Mouse (Mus musculus) kidney, postnatal 14 days (tissue): Measurements from ENCODE around the gene Sectm1b.

Experiments
- DNase-seq: peaks from one replicate; pipeline ENCODE4 v3.0.0; 2022; ENCODE audit warnings: mixed read lengths

Sectm1b gene

DNA sequence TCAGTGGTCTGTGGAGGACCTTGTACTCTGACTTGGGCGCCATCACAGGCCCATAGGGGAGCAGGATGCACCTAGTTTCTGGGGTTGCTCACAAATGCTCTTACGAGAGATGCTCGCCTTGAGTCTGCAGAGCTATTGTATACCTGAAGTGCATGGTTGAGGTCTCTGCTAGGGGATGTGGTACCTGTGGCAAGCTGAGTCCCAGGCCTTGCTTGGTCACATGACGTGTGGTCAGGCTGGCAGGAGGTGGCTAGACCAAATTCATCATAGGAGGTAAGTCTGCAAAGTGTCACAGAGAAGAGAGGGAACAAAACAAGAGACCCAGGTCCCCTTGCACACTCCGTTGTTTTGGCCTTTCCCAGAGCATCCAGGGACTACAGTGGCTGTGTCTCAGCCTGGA, 43.9 kb downstream of the Sectm1b start:
- DNase-seq = no peak

- peak; percentile 84 for DNase-seq
Measured at GRCm38 (mm10) chr11:121017703-121018102, 45.7 kb downstream of the Sectm1b start.

DNA sequence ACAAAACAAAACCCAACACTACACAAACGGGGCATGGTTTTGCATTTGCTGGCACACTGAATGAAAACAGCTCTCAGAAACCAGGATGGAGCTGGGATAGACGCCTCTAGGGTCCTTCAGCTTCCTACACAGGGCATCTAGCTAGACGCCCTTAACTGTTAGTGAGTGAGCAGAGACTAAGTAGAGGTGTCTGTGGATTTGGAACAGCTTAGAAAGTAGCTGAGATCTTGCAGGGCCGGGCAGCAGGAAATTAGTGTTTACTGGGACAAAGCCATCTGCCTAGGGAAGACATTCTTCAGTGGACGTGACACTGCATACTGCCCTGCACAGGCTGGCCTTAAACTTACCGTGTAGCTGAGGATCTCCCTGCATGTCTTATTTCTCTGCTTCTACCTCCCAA, 47.9 kb downstream of the Sectm1b start:
- no peak for DNase-seq

DNA sequence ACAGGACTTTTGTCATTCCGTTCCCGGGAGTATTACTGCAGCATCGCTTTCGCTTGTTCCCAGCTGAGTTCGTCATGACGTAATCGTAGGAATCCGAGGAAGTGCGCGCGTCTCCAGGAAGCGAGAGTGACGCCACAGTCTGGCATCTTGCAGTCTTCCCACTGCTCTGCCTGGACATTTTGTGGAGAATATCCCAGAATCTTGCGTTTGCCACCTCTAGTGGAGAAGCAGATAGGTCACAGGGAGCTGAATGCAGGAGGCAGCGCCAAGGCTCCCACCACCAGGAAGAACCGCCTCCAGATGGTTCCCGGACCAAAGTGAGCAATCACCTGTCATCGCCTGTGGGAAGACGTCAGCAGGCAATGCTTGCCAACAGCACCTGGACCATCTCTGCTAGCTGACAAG, 48.5 kb downstream of the Sectm1b start:
- peak; percentile 42 for DNase-seq

GRCm38 (mm10) chr11:121013656-121014055, 49.7 kb downstream of the Sectm1b start:
- no peak for DNase-seq

- DNase-seq = no peak
Measured at GRCm38 (mm10) chr11:121010044-121010755, 53.2 kb downstream of the Sectm1b start.

DNA sequence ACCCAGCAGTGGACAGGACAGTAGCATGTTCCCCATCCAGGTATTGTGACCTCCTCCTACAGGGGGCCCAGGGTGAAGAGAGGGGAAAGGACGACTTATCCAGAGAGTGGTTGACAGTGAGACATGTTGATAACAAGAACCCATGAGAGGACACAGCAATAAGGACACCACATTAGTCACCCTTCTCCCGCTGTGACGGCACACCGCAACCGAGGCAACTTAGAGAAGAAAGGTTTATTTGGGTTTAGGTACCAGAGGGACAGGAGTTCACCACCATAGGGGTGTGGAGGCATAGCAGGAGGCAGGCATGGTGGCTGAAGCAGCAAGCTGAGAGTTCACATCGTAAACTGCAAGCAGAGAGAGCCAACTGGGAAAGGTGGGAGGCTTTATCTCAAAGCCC, 57.2 kb downstream of the Sectm1b start:
- no peak for DNase-seq

DNA sequence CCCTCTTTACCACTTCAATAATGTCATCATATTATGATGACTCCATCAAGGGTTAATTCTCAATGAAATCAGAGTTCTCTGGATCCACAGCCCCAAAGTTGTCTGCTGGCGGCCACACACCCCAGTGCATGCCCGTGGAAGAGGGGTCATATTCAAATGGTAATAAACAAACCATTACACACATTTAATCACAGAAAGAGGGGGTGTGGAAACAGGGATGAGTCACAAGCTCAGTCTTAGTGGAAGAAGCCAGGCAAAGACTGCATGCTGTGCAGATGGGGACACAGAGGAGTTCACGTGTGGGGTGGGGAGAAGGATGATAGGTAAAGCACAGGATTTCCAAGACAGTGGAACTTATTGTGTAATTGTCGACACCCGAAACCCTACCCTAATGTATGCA, 59.1 kb downstream of the Sectm1b start:
- DNase-seq = no peak
